In genomic region chr1:89444014-89444413, GRCm38 (mm10) we compare ENCODE assay signal across 14 mouse cellular contexts.
"Had no signal": no experiment of that assay in that cellular context is flagged by ENCODE, and none has a peak within 500 bp of the region (broad histone marks: within the 10 kb centered on the region; RNA-seq: fewer than 3 reads in every experiment).

No protein-coding gene starts in this region.

- ATAC-seq: lung, postnatal 0 days had no signal

- DNase-seq: kidney, adult 18-20 months; kidney, postnatal 10 days; kidney, postnatal 4 days; lung, adult 2 months; lung, postnatal 36 days; right cerebral cortex, adult 18-20 months; right cerebral cortex, postnatal 25 days; thymus, postnatal 4 days had no signal

- H3K4me3 ChIP-seq: left cerebral cortex, adult 2 months; limb, embryonic 10.5 days; liver, embryonic 15.5 days had no signal

- H3K27me3 ChIP-seq: liver, embryonic 15.5 days had no signal

- H3K4me1 ChIP-seq: liver, embryonic 15.5 days had no signal

- H3K4me2 ChIP-seq: liver, embryonic 11.5 days; liver, embryonic 15.5 days had no signal

- H3K9me3 ChIP-seq: limb, embryonic 10.5 days; liver, embryonic 15.5 days had no signal

- H3K36me3 ChIP-seq: limb, embryonic 10.5 days; liver, embryonic 15.5 days had no signal

- H3K9ac ChIP-seq: liver, embryonic 15.5 days had no signal

- H3K27ac ChIP-seq: left cerebral cortex, adult 2 months; limb, embryonic 10.5 days; liver, embryonic 15.5 days; stomach, postnatal 0 days had no signal
